Mouse (Mus musculus) thymus, adult 2 months (tissue): Measurements from ENCODE around the gene Chchd1.

Experiments used
- CTCF ChIP-seq: fragments of 200-500 bp; IDR thresholded peaks from 2 replicates; pipeline ENCODE4 v1.5.1; 2012; ENCODE audit warnings: mild to moderate bottlenecking, control low read depth, low read length, moderate library complexity, borderline replicate concordance; ENCODE audit not compliant: control insufficient read depth, poor library complexity, insufficient read depth; ENCODE audit errors: extremely low read depth
- POLR2A ChIP-seq: fragments of 200-500 bp; IDR thresholded peaks from 2 replicates; pipeline ENCODE4 v1.6.1; 2012; ENCODE audit warnings: mild to moderate bottlenecking, low read length, control low read depth, moderate library complexity; ENCODE audit not compliant: control insufficient read depth, poor library complexity, insufficient read depth; ENCODE audit errors: extremely low read depth

GRCm38 (mm10) chr14:20701554-20701953, 1.3 kb upstream of the Chchd1 start:
- TF ChIP-seq POLR2A: no peak
- no peak for TF ChIP-seq CTCF
